8 mouse cellular contexts compared by ENCODE assay signal in the genomic region with DNA sequence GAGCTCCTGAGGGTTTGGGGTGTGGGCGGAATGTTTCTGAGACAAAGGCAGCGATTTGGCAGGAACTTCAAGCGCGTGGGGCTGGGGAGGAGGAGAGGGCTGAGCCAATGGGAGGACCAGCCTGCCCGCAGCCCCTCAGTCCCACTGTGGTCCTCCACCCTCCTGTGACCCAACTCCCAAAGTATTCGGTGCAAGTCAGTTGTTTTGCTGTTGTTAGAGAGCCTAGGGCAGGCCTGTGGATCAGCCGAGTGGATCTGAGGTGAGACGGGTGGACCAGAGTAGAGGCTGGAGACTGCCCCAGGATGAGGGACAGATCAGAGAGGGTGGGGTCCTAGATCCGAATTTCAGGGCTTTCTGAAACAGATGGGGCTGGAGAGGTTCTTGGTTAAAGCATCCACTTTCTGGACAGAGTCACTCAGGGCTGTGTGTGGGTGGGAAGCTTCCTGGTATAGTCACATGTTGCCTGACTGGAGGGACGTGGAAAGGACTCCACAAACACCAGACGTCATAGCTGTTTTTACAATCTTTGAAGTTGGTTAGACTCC.
A peak's percentile ranks its signal among the peaks of the same experiment; 100 is the strongest.
DNase-seq lines count a peak whose midpoint lies in the region; ATAC-seq and TF ChIP-seq lines count a peak whose summit lies in the region.

No protein-coding gene starts in this region.

- no peaks in the 10 kb centered on the region for H3K9me3 ChIP-seq in heart, embryonic 10.5 days
- H3K9me3 ChIP-seq in limb, embryonic 12.5 days: no peaks in the 10 kb centered on the region
- H3K9me3 ChIP-seq in midbrain, embryonic 12.5 days: no peaks in the 10 kb centered on the region

- 12% methylated on average over 11 of the region's 11 CpGs for WGBS in heart, embryonic 10.5 days
- WGBS in limb, embryonic 12.5 days: 26% methylated on average over 11 of the region's 11 CpGs
- WGBS in midbrain, embryonic 12.5 days: 31% methylated on average over 11 of the region's 11 CpGs
- 34% methylated on average over 11 of the region's 11 CpGs for WGBS in small intestine, adult 2 months

- peak overlapping the region; percentile 80 for H3K27ac ChIP-seq in heart, embryonic 10.5 days
- peak overlapping the region; percentile 73 for H3K27ac ChIP-seq in limb, embryonic 12.5 days
- H3K27ac ChIP-seq in midbrain, embryonic 12.5 days (replicated peaks): no peak overlapping the region
- peak overlapping the region; percentile 83 for H3K27ac ChIP-seq in small intestine, adult 2 months (ENCODE audit: insufficient read depth, low read depth, low read length)

- peak; percentile 68 to 72 for DNase-seq in cerebellum, postnatal 10 days
- no peak for DNase-seq in cerebellum, adult 18-20 months
- DNase-seq in fat pad, adult 2 months (ENCODE audit: extremely low read depth, low read depth, low spot score): peak; percentile 5
- DNase-seq in heart, embryonic 10.5 days (ENCODE audit: low spot score): peak; percentile 78
- peak; percentile 43 for DNase-seq in kidney, adult 9 months

- H3K36me3 ChIP-seq in heart, embryonic 10.5 days: no peaks in the 10 kb centered on the region
- no peaks in the 10 kb centered on the region for H3K36me3 ChIP-seq in limb, embryonic 12.5 days
- no peaks in the 10 kb centered on the region for H3K36me3 ChIP-seq in midbrain, embryonic 12.5 days
- no peaks in the 10 kb centered on the region for H3K36me3 ChIP-seq in small intestine, adult 2 months (ENCODE audit: control insufficient read depth, insufficient read depth, low read length)

- TF ChIP-seq CTCF in small intestine, adult 2 months (IDR thresholded peaks at IDR 0.05; ENCODE audit: extremely low read depth, insufficient read length, insufficient replicate concordance, low read depth, low read length): no peak

- H3K4me3 ChIP-seq in heart, embryonic 10.5 days: peak overlapping the region; percentile 57
- H3K4me3 ChIP-seq in limb, embryonic 12.5 days (replicated peaks): peak overlapping the region; percentile 35
- H3K4me3 ChIP-seq in midbrain, embryonic 12.5 days: peak overlapping the region; percentile 39
- peak overlapping the region; percentile 47 for H3K4me3 ChIP-seq in small intestine, adult 2 months (ENCODE audit: low read depth, low read length)

- H3K4me1 ChIP-seq in heart, embryonic 10.5 days: peaks cover 28% of the 10 kb centered on the region
- H3K4me1 ChIP-seq in limb, embryonic 12.5 days (replicated peaks): peaks cover 14% of the 10 kb centered on the region
- H3K4me1 ChIP-seq in midbrain, embryonic 12.5 days: 0 out of 2 replicates have a peak, but pooled peaks cover 11% of the 10 kb centered on the region
- H3K4me1 ChIP-seq in small intestine, adult 2 months (ENCODE audit: control insufficient read depth, insufficient read depth, insufficient read length, low read length): no peaks in the 10 kb centered on the region

- peak; percentile 58; the same call in 1 of the 2 replicates for ATAC-seq in limb, embryonic 12.5 days (ENCODE audit: insufficient number of reproducible peaks, insufficient read depth, low FRiP score, low TSS enrichment, low read depth)
- ATAC-seq in midbrain, embryonic 12.5 days (ENCODE audit: low FRiP score, low read depth): peak; percentile 84

- peak overlapping the region; percentile 71 for H3K4me2 ChIP-seq in limb, embryonic 12.5 days
- peak overlapping the region; percentile 60 for H3K4me2 ChIP-seq in midbrain, embryonic 12.5 days (replicated peaks)

- H3K9ac ChIP-seq in limb, embryonic 12.5 days (replicated peaks): peak overlapping the region; percentile 58
- no peak overlapping the region; the same call in 1 of the 2 replicates for H3K9ac ChIP-seq in midbrain, embryonic 12.5 days (replicated peaks)

- peaks cover 5% of the 10 kb centered on the region; the same call in 1 of the 2 replicates for H3K27me3 ChIP-seq in heart, embryonic 10.5 days (ENCODE audit: insufficient read depth, poor library complexity, severe bottlenecking)
- no peaks in the 10 kb centered on the region; the same call in 1 of the 2 replicates for H3K27me3 ChIP-seq in limb, embryonic 12.5 days
- H3K27me3 ChIP-seq in midbrain, embryonic 12.5 days: no peaks in the 10 kb centered on the region
- no peaks in the 10 kb centered on the region for H3K27me3 ChIP-seq in small intestine, adult 2 months (ENCODE audit: control insufficient read depth, insufficient read depth, low read length)

- TF ChIP-seq POLR2A in small intestine, adult 2 months (IDR thresholded peaks at IDR 0.05; ENCODE audit: low read depth, low read length): no peak

Comparison
In these comparisons a context has a peak if more than half of its experiments do, and no peak if none do; other contexts are left out.
1. DNase-seq: peak in cerebellum, postnatal 10 days (2 of 2), fat pad, adult 2 months (single experiment), heart, embryonic 10.5 days (single experiment) and kidney, adult 9 months (single experiment); none in cerebellum, adult 18-20 months (0 of 2).
2. Peak in every context shown above with its lines, with median percentiles within 50 percentile points of each other: H3K4me3 ChIP-seq.